Mouse (Mus musculus) inflammation-experienced regulatory T-cells, adult 6 months (primary cell): ENCODE results near the gene Wbp1l. TPM values are rescaled to one million over a fixed set of nuclear protein-coding genes. Genes with fewer than 3 reads are reported as not detected.

ENCODE experiments used
- ATAC-seq: one replicate; pipeline ENCODE4 v1.8.0; 2017
- polyA plus RNA-seq, 3 experiments: library from polyadenylated mRNA; unstranded; fragments of 100-300 nt; shearing (Covaris generic); gene quantifications; one replicate each; pipeline ENCODE4 v1.2.1; 2017

The Wbp1l gene
- polyA plus RNA-seq, 3 experiments from 2014 or later, result 16.4 to 19.4 (median 16.5) TPM

- no peak for ATAC-seq
Measured at GRCm38 (mm10) chr19:46631637-46632036, 32.8 kb downstream of the Wbp1l start.

- ATAC-seq, result no peak
Measured at GRCm38 (mm10) chr19:46635766-46636165, 36.9 kb downstream of the Wbp1l start.

- ATAC-seq, result no peak
Measured at GRCm38 (mm10) chr19:46637598-46637997, 38.7 kb downstream of the Wbp1l start.

GRCm38 (mm10) chr19:46639053-46639452, 40.2 kb downstream of the Wbp1l start:
- no peak for ATAC-seq

- ATAC-seq, result no peak
Measured at GRCm38 (mm10) chr19:46639496-46639895, 40.6 kb downstream of the Wbp1l start.

- no peak for ATAC-seq
Measured at GRCm38 (mm10) chr19:46640780-46641179, 41.9 kb downstream of the Wbp1l start.

GRCm38 (mm10) chr19:46641420-46642085, 42.7 kb downstream of the Wbp1l start:
- ATAC-seq, result no peak

GRCm38 (mm10) chr19:46642136-46642753, 43.4 kb downstream of the Wbp1l start:
- no peak for ATAC-seq

GRCm38 (mm10) chr19:46643236-46643635, 44.4 kb downstream of the Wbp1l start:
- no peak for ATAC-seq

- no peak for ATAC-seq
Measured at GRCm38 (mm10) chr19:46644343-46644792, 45.5 kb downstream of the Wbp1l start.

GRCm38 (mm10) chr19:46644793-46645602, 46.1 kb downstream of the Wbp1l start:
- ATAC-seq, result no peak

- ATAC-seq, result no peak
Measured at GRCm38 (mm10) chr19:46646041-46646481, 47.2 kb downstream of the Wbp1l start.

GRCm38 (mm10) chr19:46647254-46647653, 48.4 kb downstream of the Wbp1l start:
- ATAC-seq, result no peak

- ATAC-seq, result no peak
Measured at GRCm38 (mm10) chr19:46647850-46648249, 49.0 kb downstream of the Wbp1l start.

GRCm38 (mm10) chr19:46648565-46648964, 49.7 kb downstream of the Wbp1l start:
- no peak for ATAC-seq

GRCm38 (mm10) chr19:46653188-46653587, 54.3 kb downstream of the Wbp1l start:
- no peak for ATAC-seq

- no peak for ATAC-seq
Measured at GRCm38 (mm10) chr19:46653616-46654235, 54.8 kb downstream of the Wbp1l start.

GRCm38 (mm10) chr19:46655626-46656025, 56.7 kb downstream of the Wbp1l start:
- no peak for ATAC-seq

- no peak for ATAC-seq
Measured at GRCm38 (mm10) chr19:46656151-46656840, 57.4 kb downstream of the Wbp1l start.

- no peak for ATAC-seq
Measured at GRCm38 (mm10) chr19:46657339-46658020, 58.6 kb downstream of the Wbp1l start.

GRCm38 (mm10) chr19:46658348-46658747, 59.5 kb downstream of the Wbp1l start:
- no peak for ATAC-seq

GRCm38 (mm10) chr19:46658851-46659250, 60.0 kb downstream of the Wbp1l start:
- no peak for ATAC-seq
